Mouse (Mus musculus) embryonic facial prominence, embryonic 11.5 days (tissue): ENCODE measurements around the gene Trpm2. TPM values are rescaled to one million over a fixed set of nuclear protein-coding genes. Genes with fewer than 3 reads are reported as not detected.

Source experiments
- ATAC-seq: fragments of 200-750 bp; cut with Nextera tagmentation; replicated peaks from 2 replicates; pipeline ENCODE4 v1.8.0; 2017; ENCODE audit warnings: low read depth; ENCODE audit not compliant: insufficient number of reproducible peaks, low FRiP score, low TSS enrichment
- DNase-seq: peaks from one replicate; pipeline ENCODE4 v3.0.0-alpha.2; 2015; ENCODE audit warnings: low spot score
- H3K27ac ChIP-seq: fragments of 300-500 bp; sonication (generic); replicated peaks from 2 replicates; pipeline ENCODE4 v1.5.1; 2014; ENCODE audit warnings: mild to moderate bottlenecking, low read depth, low read length, control low read depth
- H3K27me3 ChIP-seq: fragments of 300-500 bp; sonication (generic); 2 replicates; pipeline ENCODE4 v1.6.1; 2014; ENCODE audit warnings: mild to moderate bottlenecking, low read length, moderate library complexity, mixed read lengths; ENCODE audit not compliant: control insufficient read depth, insufficient read depth
- H3K36me3 ChIP-seq: fragments of 300-500 bp; sonication (generic); replicated peaks from 2 replicates; pipeline ENCODE4 v1.6.1; 2014; ENCODE audit warnings: low read depth, mild to moderate bottlenecking, low read length, moderate library complexity, mixed read lengths; ENCODE audit not compliant: control insufficient read depth, insufficient read depth
- H3K4me1 ChIP-seq: fragments of 300-500 bp; sonication (generic); 2 replicates; pipeline ENCODE4 v1.6.1; 2014; ENCODE audit warnings: low read length, mixed read lengths; ENCODE audit not compliant: control insufficient read depth, insufficient read depth
- H3K4me2 ChIP-seq: fragments of 300-500 bp; sonication (generic); 2 replicates; pipeline ENCODE4 v1.6.1; 2014; ENCODE audit warnings: low read depth, mild to moderate bottlenecking, control low read depth, low read length, moderate library complexity
- H3K4me3 ChIP-seq: fragments of 300-500 bp; sonication (generic); 2 replicates; pipeline ENCODE4 v1.5.1; 2014; ENCODE audit warnings: low read depth, low read length, control low read depth
- H3K9ac ChIP-seq: fragments of 300-500 bp; sonication (generic); replicated peaks from 2 replicates; pipeline ENCODE4 v1.6.1; 2014; ENCODE audit warnings: mild to moderate bottlenecking, control low read depth, low read length
- H3K9me3 ChIP-seq: fragments of 300-500 bp; sonication (generic); replicated peaks from 2 replicates; pipeline ENCODE4 v1.6.1; 2016; ENCODE audit warnings: mild to moderate bottlenecking, low read length, inconsistent platforms, mixed read lengths; ENCODE audit not compliant: control insufficient read depth
- WGBS: fragments of 180-500 bp; shearing (Covaris S2); extraction: QIAGEN DNeasy Blood & Tissue Kit; methylation state at CpG from one replicate; pipeline ENCODE4 v1.1.7; 2014; 5-methylcytosine and 5-hydroxymethylcytosine counted together
- polyA plus RNA-seq: library from polyadenylated mRNA; unstranded; fragments of >200 nt; fragmentation: Nextera tagmentation; extraction: Ambion mirVana; gene quantifications from 2 replicates; pipeline ENCODE4 v1.2.1, GENCODE M21; 2014

The Trpm2 gene
- polyA plus RNA-seq, 1 experiment from 2014 or later = 0.43 TPM

GRCm38 (mm10) chr10:77878985-77879384 lies 91.4 kb downstream of the Trpm2 start:
- Histone ChIP-seq H3K9ac (no peak overlapping the region), H3K9me3 (no peaks in the 10 kb centered on the region), H3K4me3 (no peak overlapping the region), H3K27ac (no peak overlapping the region), H3K36me3 (no peaks in the 10 kb centered on the region), H3K27me3 (no peaks in the 10 kb centered on the region), H3K4me2 (no peak overlapping the region), H3K4me1 (no peaks in the 10 kb centered on the region)
- ATAC-seq (no peak), DNase-seq (peak; percentile 7)
- WGBS = 58% methylated on average over 6 of the region's 6 CpGs

DNA sequence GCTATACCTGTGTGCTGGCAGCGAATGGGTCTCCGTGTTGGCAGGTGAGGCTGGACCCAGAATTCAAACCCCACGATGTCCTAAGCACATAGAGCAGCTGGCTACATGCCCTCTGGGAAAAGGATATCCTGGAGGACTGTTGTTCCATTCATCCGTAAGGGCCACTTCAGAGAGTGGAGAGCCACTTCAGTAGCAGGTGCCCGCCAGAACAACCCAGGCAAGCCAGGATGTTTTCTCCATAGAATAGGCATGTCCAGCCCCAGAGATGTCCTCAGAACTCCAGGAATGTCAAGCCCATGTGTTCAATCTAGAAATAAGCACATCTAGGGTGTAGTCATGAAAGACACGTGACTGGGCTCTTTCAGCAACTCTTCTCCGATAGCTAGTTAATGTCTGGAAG lies 100.7 kb downstream of the Trpm2 start:
- 80% methylated on average over 7 of the region's 7 CpGs for WGBS
- no peak for ATAC-seq
- Histone ChIP-seq H3K4me1 (no peaks in the 10 kb centered on the region), H3K36me3 (no peaks in the 10 kb centered on the region), H3K4me2 (no peak overlapping the region), H3K27me3 (no peaks in the 10 kb centered on the region), H3K9me3 (no peaks in the 10 kb centered on the region), H3K4me3 (no peak overlapping the region), H3K27ac (no peak overlapping the region), H3K9ac (no peak overlapping the region)
- no peak for DNase-seq

DNA sequence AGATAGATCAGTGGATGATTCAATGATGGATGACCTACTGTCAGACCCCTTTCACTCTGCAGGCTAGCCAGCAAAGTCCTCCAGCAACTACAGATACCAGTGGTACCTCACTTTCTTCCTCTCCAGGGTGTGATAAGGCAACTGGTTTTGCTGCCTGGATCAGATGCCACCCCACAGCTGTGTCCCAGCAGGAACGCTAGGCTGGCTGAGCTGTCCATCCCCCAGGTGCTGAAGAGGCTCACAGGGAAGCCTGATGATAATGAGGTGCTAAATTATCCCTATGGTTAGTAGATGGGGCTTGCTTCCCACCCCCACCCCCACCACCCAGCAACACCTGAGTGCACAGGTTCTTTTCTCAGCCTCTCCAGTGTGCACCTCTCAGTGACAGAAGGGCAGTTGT lies 102.8 kb downstream of the Trpm2 start:
- H3K4me2 ChIP-seq = no peak overlapping the region
- no peaks in the 10 kb centered on the region for H3K4me1 ChIP-seq
- DNase-seq (peak; percentile 36), ATAC-seq (no peak)
- WGBS = 17% methylated on average over 1 of the region's 1 CpGs
- no peak overlapping the region for H3K4me3 ChIP-seq
- no peak overlapping the region for H3K9ac ChIP-seq
- no peak overlapping the region for H3K27ac ChIP-seq
- no peaks in the 10 kb centered on the region for H3K9me3 ChIP-seq
- H3K36me3 ChIP-seq = no peaks in the 10 kb centered on the region
- H3K27me3 ChIP-seq = no peaks in the 10 kb centered on the region

- Histone ChIP-seq H3K27me3 (no peaks in the 10 kb centered on the region), H3K4me1 (no peaks in the 10 kb centered on the region), H3K9ac (no peak overlapping the region), H3K27ac (no peak overlapping the region), H3K36me3 (no peaks in the 10 kb centered on the region), H3K4me2 (peak overlapping the region; percentile 21; the same call in 1 of the 2 replicates), H3K4me3 (peak overlapping the region; percentile 5; the same call in 1 of the 2 replicates), H3K9me3 (no peaks in the 10 kb centered on the region)
- DNase-seq = no peak
- ATAC-seq = no peak; the same call in 1 of the 2 replicates
- WGBS = 48% methylated on average over 11 of the region's 11 CpGs
Observed at GRCm38 (mm10) chr10:77864762-77865143, 105.6 kb downstream of the Trpm2 start.

- WGBS = 37% methylated on average over 14 of the region's 14 CpGs
Observed at GRCm38 (mm10) chr10:77864067-77864761, 106.1 kb downstream of the Trpm2 start.

GRCm38 (mm10) chr10:77861675-77862074 lies 108.7 kb downstream of the Trpm2 start, which contains the start of gene Gm3285:
Gene Gm3285 (plus strand): TSS chr10:77861975.
- H3K4me3 ChIP-seq = no peak within 1 kb of the TSS
- no peaks in the 10 kb centered on the region for H3K9me3 ChIP-seq
- H3K36me3 ChIP-seq = no peaks in the 10 kb centered on the region
- WGBS = 49% methylated on average over 7 of the region's 7 CpGs
- no peaks in the 10 kb centered on the region for H3K27me3 ChIP-seq
- ATAC-seq (no peak), DNase-seq (no peak)
- no peaks in the 10 kb centered on the region for H3K4me1 ChIP-seq
- no peak within 1 kb of the TSS for H3K4me2 ChIP-seq
- H3K9ac ChIP-seq = no peak within 1 kb of the TSS
- H3K27ac ChIP-seq = no peak within 1 kb of the TSS

More at GRCm38 (mm10) chr10:77864067-77864761, 106.1 kb downstream of the Trpm2 start:
- H3K9me3 ChIP-seq = no peaks in the 10 kb centered on the region
- peak; percentile 71 for ATAC-seq
- no peak overlapping the region for H3K27ac ChIP-seq
- DNase-seq = peak; percentile 61
- H3K4me2 ChIP-seq = peak overlapping the region; percentile 21; the same call in 1 of the 2 replicates
- no peaks in the 10 kb centered on the region for H3K36me3 ChIP-seq
- peak overlapping the region; percentile 5; the same call in 1 of the 2 replicates for H3K4me3 ChIP-seq
- H3K4me1 ChIP-seq = no peaks in the 10 kb centered on the region
- no peak overlapping the region for H3K9ac ChIP-seq
- H3K27me3 ChIP-seq = no peaks in the 10 kb centered on the region

Other genes with a start within 250 kb of the Trpm2 start
- gene Krtap12-1, start 250.0 kb downstream of the Trpm2 start, polyA plus RNA-seq = not detected in 2 replicates
- not detected in 2 replicates for gene Gm10100, start 244.1 kb downstream of the Trpm2 start, polyA plus RNA-seq
- not detected in 2 replicates for gene Gm18596, start 227.9 kb downstream of the Trpm2 start, polyA plus RNA-seq
- gene Gm9736, start 219.2 kb downstream of the Trpm2 start, polyA plus RNA-seq = not detected in 2 replicates
- not detected in 2 replicates for gene Gm3233, start 210.9 kb downstream of the Trpm2 start, polyA plus RNA-seq
- gene Gm3238, start 199.2 kb downstream of the Trpm2 start, polyA plus RNA-seq = not detected in 2 replicates
- not detected in 2 replicates for gene Gm7138, start 193.6 kb downstream of the Trpm2 start, polyA plus RNA-seq
- gene Gm3250, start 188.0 kb downstream of the Trpm2 start, polyA plus RNA-seq = not detected in 2 replicates
- gene Gm7137, start 182.4 kb downstream of the Trpm2 start, polyA plus RNA-seq = not detected in 2 replicates
- not detected in 2 replicates for gene Gm9639, start 175.5 kb downstream of the Trpm2 start, polyA plus RNA-seq
- not detected in 2 replicates for gene Gm19668, start 171.4 kb downstream of the Trpm2 start, polyA plus RNA-seq
- gene Gm9507, start 158.7 kb downstream of the Trpm2 start, polyA plus RNA-seq = not detected in 2 replicates
- gene Gm2696, start 155.9 kb downstream of the Trpm2 start, polyA plus RNA-seq = not detected in 2 replicates
- gene Krtap10-4, start 143.5 kb downstream of the Trpm2 start, polyA plus RNA-seq = not detected in 2 replicates
- not detected in 2 replicates for gene Krtap10-10, start 134.6 kb downstream of the Trpm2 start, polyA plus RNA-seq
- not detected in 2 replicates for gene Gm36176, start 123.8 kb downstream of the Trpm2 start, polyA plus RNA-seq
- gene Gm10318, start 117.7 kb downstream of the Trpm2 start, polyA plus RNA-seq = not detected in 2 replicates
- not detected in 2 replicates for gene Gm3285, start 108.6 kb downstream of the Trpm2 start, polyA plus RNA-seq
- gene Lrrc3, start 68.0 kb downstream of the Trpm2 start, polyA plus RNA-seq = 2.2 and 2.5 TPM in 2 replicates
- 25.8 and 27.9 TPM in 2 replicates for gene 1810043G02Rik, start 8.0 kb upstream of the Trpm2 start, polyA plus RNA-seq
- gene Pfkl, start 39.5 kb upstream of the Trpm2 start, polyA plus RNA-seq = 108 and 129 TPM in 2 replicates
- gene Dnmt3l, start 71.4 kb upstream of the Trpm2 start, polyA plus RNA-seq = 0.20 TPM in 1 of 2 replicates, not detected in the other
- 0.11 TPM in 1 of 2 replicates, not detected in the other for gene Aire, start 73.0 kb upstream of the Trpm2 start, polyA plus RNA-seq
- 2.1 and 2.4 TPM in 2 replicates for gene Icosl, start 98.7 kb upstream of the Trpm2 start, polyA plus RNA-seq
- gene D10Jhu81e, start 199.2 kb upstream of the Trpm2 start, polyA plus RNA-seq = 22.7 and 25.3 TPM in 2 replicates
- 20.0 and 21.6 TPM in 2 replicates for gene Pwp2, start 214.6 kb upstream of the Trpm2 start, polyA plus RNA-seq